Mouse (Mus musculus) small intestine, adult 2 months (tissue): ENCODE data around the gene Pifo.
"Not testable (repeated sequence)": the region's sequence is repeated elsewhere in the genome, so short reads cannot be mapped to it uniquely, and the experiment has no call there.

Experiments
- CTCF ChIP-seq: fragments of 200-500 bp; IDR thresholded peaks from 2 replicates; pipeline ENCODE4 v1.5.1; 2012; ENCODE audit warnings: low read depth, mild to moderate bottlenecking, control low read depth, inconsistent platforms, low read length, moderate library complexity, mixed read lengths; ENCODE audit not compliant: insufficient replicate concordance, insufficient read length; ENCODE audit errors: extremely low read depth
- POLR2A ChIP-seq: fragments of 200-500 bp; IDR thresholded peaks from 2 replicates; pipeline ENCODE4 v1.6.1; 2012; ENCODE audit warnings: low read depth, mild to moderate bottlenecking, control low read depth, inconsistent platforms, low read length, moderate library complexity

DNA sequence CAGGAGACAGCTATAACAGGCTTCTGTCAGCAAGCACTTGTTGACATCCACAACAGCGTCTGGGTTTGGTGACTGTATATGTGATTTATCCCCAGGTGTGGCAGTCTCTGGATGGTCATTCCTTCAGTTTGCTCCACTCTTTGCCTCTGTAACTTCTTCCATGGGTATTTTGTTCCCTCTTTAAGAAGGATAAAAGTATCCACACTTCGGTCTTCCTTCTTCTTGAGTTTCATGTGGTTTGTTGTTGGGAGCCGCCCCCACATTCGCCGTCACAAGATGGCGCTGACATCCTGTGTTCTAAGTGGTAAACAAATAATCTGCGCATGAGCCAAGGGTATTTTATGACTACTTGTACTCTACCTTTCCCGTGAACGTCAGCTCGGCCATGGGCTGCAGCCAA is 11.1 kb downstream of the Pifo start:
- not testable (repeated sequence) for TF ChIP-seq CTCF, POLR2A
